Mouse (Mus musculus): ENCODE data around the gene Treml1. TPM values are rescaled to one million over a fixed set of nuclear protein-coding genes. Genes with fewer than 3 reads are reported as not detected.

Treml1 gene
- polyA plus RNA-seq, 1 experiment from 2014 or later: 0.21 TPM

DNA sequence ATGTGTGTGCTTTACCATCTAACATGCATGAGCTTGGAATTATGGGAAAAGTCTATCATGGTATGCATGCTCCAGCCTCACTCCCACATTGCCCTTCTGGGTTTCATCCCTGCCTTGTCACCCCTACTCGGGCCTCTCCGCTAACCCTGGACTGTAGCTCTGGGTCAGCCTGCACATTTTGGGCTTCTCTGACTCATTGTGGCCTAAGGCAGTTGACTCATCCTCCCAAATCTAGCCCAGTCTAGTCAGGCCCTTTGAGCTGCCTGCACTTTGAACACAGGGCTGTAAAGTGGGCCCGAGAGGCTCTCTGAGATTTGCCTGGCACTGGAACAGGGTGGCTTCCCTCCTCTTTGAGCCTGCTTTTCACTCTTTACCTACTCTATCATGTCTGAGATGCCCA, 3.9 kb upstream of the Treml1 start:
- Histone ChIP-seq H3K4me3 (replicated peaks; ENCODE audit: low read depth, low read length) (no peak overlapping the region), H3K36me3 (ENCODE audit: insufficient read depth, low read length) (no peaks in the 10 kb centered on the region), H3K4me1 (replicated peaks; ENCODE audit: insufficient read depth, low read length) (no peaks in the 10 kb centered on the region), H3K4me2 (ENCODE audit: low read length) (no peak overlapping the region), H3K9ac (ENCODE audit: low read depth, low read length) (no peak overlapping the region), H3K27ac (no peak overlapping the region), H3K27me3 (ENCODE audit: insufficient read depth, low read length) (no peaks in the 10 kb centered on the region), H3K9me3 (replicated peaks; ENCODE audit: low read length) (no peaks in the 10 kb centered on the region)
- ATAC-seq (replicated peaks; ENCODE audit: low FRiP score, low read depth) (no peak), DNase-seq (ENCODE audit: low spot score) (no peak)
- TF ChIP-seq CTCF (IDR thresholded peaks at IDR 0.05; ENCODE audit: low read depth): no peak
- WGBS: 89% methylated on average over 3 of the region's 3 CpGs

DNA sequence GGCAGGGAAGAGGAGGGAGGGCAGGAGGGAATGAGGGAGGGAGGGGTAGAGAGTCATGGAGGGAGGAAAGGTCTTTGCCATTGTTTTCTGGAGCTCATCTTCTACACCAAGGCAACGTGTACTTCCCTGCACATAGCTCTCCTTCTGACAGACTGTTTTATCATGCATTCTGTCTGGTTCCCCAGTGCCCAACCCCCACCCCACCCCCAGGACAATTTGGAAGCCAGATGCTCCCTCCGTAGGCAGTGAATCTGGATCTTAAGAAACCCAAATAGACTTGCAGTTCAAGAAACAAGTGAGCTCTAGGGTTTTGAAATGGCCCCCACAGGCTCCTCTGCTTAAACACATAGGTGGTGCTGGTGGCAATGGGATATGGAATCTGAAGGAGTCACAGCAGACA, 1.8 kb upstream of the Treml1 start:
- Histone ChIP-seq H3K4me2 (ENCODE audit: low read length) (no peak overlapping the region), H3K4me1 (replicated peaks; ENCODE audit: insufficient read depth, low read length) (no peaks in the 10 kb centered on the region), H3K36me3 (ENCODE audit: insufficient read depth, low read length) (no peaks in the 10 kb centered on the region), H3K27ac (no peak overlapping the region), H3K9me3 (replicated peaks; ENCODE audit: low read length) (no peaks in the 10 kb centered on the region), H3K4me3 (replicated peaks; ENCODE audit: low read depth, low read length) (no peak overlapping the region), H3K9ac (ENCODE audit: low read depth, low read length) (no peak overlapping the region), H3K27me3 (ENCODE audit: insufficient read depth, low read length) (no peaks in the 10 kb centered on the region)
- ATAC-seq (replicated peaks; ENCODE audit: low FRiP score, low read depth) (no peak), DNase-seq (ENCODE audit: low spot score) (no peak)
- TF ChIP-seq CTCF (IDR thresholded peaks at IDR 0.05; ENCODE audit: low read depth): no peak
- WGBS: 57% methylated on average over 2 of the region's 2 CpGs

DNA sequence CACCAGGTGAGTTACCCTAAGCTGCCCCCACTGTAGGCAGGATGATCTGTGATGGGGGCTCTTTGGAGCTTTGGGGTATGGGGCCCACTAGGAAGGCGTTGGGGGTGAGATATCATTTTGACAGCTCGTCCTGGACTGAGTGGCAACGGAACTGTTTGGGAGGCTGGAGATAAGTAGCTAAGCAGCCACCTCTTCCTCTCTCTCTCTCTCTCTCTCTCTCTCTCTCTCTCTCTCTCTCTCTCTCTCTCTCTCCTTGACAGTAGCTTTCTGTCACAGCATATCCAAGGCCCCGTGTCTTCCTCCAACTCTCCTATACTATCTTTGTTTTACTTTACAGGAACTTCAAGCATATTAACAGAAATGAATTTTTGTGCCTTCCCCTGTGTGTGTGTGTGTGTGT, 746 bp downstream of the Treml1 start:
- Histone ChIP-seq H3K4me1 (replicated peaks; ENCODE audit: insufficient read depth, low read length) (no peaks in the 10 kb centered on the region), H3K27me3 (ENCODE audit: insufficient read depth, low read length) (no peaks in the 10 kb centered on the region), H3K27ac (no peak overlapping the region), H3K9ac (ENCODE audit: low read depth, low read length) (no peak overlapping the region), H3K9me3 (replicated peaks; ENCODE audit: low read length) (no peaks in the 10 kb centered on the region), H3K4me2 (ENCODE audit: low read length) (no peak overlapping the region), H3K36me3 (ENCODE audit: insufficient read depth, low read length) (no peaks in the 10 kb centered on the region), H3K4me3 (replicated peaks; ENCODE audit: low read depth, low read length) (no peak overlapping the region)
- DNase-seq (ENCODE audit: low spot score) (no peak), ATAC-seq (replicated peaks; ENCODE audit: low FRiP score, low read depth) (no peak)
- TF ChIP-seq CTCF (IDR thresholded peaks at IDR 0.05; ENCODE audit: low read depth): no peak
- WGBS: 70% methylated on average over 4 of the region's 4 CpGs

DNA sequence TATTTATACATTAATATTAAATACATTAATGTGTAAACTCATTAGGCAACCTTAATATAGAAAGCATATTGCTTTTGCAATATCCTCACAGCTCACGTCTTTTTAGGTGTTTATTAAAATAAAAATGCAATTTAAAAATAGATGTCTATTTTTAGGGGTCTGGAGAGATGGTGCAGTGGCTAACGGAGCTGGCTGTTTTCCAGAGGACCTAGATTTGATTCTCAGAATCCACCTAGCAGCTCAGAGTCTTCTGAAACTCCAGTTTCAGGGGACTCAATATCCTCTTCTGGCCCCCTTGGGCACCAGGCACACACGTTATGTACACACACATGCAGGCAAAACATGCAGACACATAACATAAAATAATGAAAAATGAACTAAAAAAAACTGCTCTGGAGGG, 2.6 kb downstream of the Treml1 start:
- no peak overlapping the region for H3K4me3 ChIP-seq (replicated peaks; ENCODE audit: low read depth, low read length)

DNA sequence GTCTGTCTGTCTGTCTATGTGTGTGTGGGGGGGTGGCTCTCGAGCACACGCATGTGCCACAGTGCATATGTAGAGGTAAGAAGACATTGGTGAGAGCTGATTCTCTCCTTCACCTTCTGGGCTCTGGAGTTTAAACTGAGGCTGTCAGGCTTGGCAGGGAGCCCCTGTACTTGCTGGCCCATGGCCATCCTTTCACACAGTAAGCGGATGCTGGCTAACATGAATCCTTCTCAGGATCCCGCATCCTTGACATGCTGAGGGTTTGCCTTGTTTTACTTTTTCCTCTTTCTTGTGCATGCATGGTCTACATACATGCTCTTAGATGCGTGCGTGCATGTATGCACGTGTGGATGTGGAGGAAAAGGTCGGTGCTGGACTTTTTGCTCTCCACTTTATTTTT, 3.2 kb downstream of the Treml1 start:
- H3K9me3 ChIP-seq (replicated peaks; ENCODE audit: low read length): no peaks in the 10 kb centered on the region
- no peak for DNase-seq (ENCODE audit: low spot score)
- no peak overlapping the region for H3K4me3 ChIP-seq (replicated peaks; ENCODE audit: low read depth, low read length)
- no peak for TF ChIP-seq CTCF (IDR thresholded peaks at IDR 0.05; ENCODE audit: low read depth)
- H3K27ac ChIP-seq: no peak overlapping the region
- WGBS: 76% methylated on average over 8 of the region's 8 CpGs
- no peaks in the 10 kb centered on the region for H3K36me3 ChIP-seq (ENCODE audit: insufficient read depth, low read length)
- no peak overlapping the region for H3K4me2 ChIP-seq (ENCODE audit: low read length)
- ATAC-seq (replicated peaks; ENCODE audit: low FRiP score, low read depth): no peak
- H3K4me1 ChIP-seq (replicated peaks; ENCODE audit: insufficient read depth, low read length): no peaks in the 10 kb centered on the region
- no peaks in the 10 kb centered on the region for H3K27me3 ChIP-seq (ENCODE audit: insufficient read depth, low read length)
- H3K9ac ChIP-seq (ENCODE audit: low read depth, low read length): no peak overlapping the region

More for the DNA sequence above, 2.6 kb downstream of the Treml1 start:
- H3K4me2 ChIP-seq (ENCODE audit: low read length): no peak overlapping the region
- DNase-seq (ENCODE audit: low spot score): no peak
- 64% methylated on average over 3 of the region's 3 CpGs for WGBS
- no peaks in the 10 kb centered on the region for H3K27me3 ChIP-seq (ENCODE audit: insufficient read depth, low read length)
- TF ChIP-seq CTCF (IDR thresholded peaks at IDR 0.05; ENCODE audit: low read depth): no peak
- ATAC-seq (replicated peaks; ENCODE audit: low FRiP score, low read depth): no peak
- H3K9me3 ChIP-seq (replicated peaks; ENCODE audit: low read length): no peaks in the 10 kb centered on the region
- H3K9ac ChIP-seq (ENCODE audit: low read depth, low read length): no peak overlapping the region
- no peaks in the 10 kb centered on the region for H3K36me3 ChIP-seq (ENCODE audit: insufficient read depth, low read length)
- no peak overlapping the region for H3K27ac ChIP-seq
- no peaks in the 10 kb centered on the region for H3K4me1 ChIP-seq (replicated peaks; ENCODE audit: insufficient read depth, low read length)

DNA sequence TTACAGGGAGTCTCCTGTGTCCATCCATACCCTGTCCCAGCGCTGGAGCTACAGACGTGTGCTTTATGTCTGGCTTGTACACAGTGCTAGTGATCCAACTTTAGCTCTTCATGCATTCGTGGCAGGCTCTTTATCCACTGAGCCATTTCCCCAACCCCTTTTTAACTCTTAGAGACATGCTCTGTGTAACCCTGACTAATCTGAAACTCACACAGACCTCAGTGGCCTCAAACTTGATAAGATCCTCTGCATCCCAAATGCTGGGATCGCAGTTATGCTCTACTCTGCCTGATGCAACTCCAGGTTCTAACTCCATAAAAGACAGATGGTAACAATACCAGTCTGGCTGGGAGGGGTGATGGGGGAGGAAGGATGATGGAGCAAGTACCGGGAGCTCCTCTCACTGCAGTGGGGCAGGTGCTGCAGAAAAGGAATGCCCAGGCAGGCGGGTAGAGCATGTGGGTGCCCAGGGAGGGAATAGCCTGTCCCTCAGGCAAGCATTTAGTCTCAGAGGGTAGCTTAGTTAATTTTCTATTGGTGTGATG, 3.8 kb downstream of the Treml1 start:
- H3K27ac ChIP-seq: no peak overlapping the region
- TF ChIP-seq CTCF (IDR thresholded peaks at IDR 0.05; ENCODE audit: low read depth): no peak
- WGBS: 68% methylated on average over 6 of the region's 6 CpGs
- no peaks in the 10 kb centered on the region for H3K9me3 ChIP-seq (replicated peaks; ENCODE audit: low read length)
- no peaks in the 10 kb centered on the region for H3K36me3 ChIP-seq (ENCODE audit: insufficient read depth, low read length)
- no peak overlapping the region for H3K9ac ChIP-seq (ENCODE audit: low read depth, low read length)
- DNase-seq (ENCODE audit: low spot score): no peak
- H3K4me3 ChIP-seq (replicated peaks; ENCODE audit: low read depth, low read length): no peak overlapping the region
- H3K4me2 ChIP-seq (ENCODE audit: low read length): no peak overlapping the region
- ATAC-seq (replicated peaks; ENCODE audit: low FRiP score, low read depth): no peak
- H3K27me3 ChIP-seq (ENCODE audit: insufficient read depth, low read length): no peaks in the 10 kb centered on the region
- H3K4me1 ChIP-seq (replicated peaks; ENCODE audit: insufficient read depth, low read length): no peaks in the 10 kb centered on the region

DNA sequence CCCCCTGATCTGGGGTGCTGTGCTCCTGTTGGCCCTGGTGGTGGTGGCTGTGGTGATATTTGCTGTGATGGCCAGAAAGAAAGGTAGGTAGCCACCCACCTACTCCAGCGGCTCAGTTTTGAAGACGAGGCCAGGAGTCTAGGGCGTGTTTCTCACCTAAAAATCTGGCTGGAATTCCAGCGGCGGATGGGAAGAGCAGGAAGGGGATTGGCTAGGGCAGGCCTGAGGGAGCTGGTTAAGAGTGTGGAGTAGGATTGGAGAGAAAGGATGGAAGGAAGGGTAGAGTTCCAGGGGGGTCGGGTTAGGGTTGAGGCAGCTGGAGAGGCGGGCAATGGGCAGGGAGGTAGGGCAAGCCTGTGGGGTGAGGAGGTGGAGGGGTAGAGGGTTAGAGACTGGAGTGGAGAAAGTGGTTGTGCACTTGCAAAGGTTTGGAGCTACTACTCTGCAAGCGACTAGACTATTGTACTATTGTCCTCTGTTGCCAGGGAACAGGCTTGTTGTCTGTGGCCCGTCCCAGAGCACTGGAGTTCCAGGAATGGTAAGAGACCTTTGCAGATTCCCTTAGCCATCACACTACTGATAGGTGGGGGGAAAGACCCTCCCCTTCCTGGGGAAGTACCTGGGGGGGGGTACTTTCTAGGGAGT, 5.9 kb downstream of the Treml1 start:
- WGBS: 88% methylated on average over 9 of the region's 9 CpGs

More for the DNA sequence above, 5.9 kb downstream of the Treml1 start:
- DNase-seq (ENCODE audit: low spot score): no peak
- no peak overlapping the region for H3K4me3 ChIP-seq (replicated peaks; ENCODE audit: low read depth, low read length)
- H3K9ac ChIP-seq (ENCODE audit: low read depth, low read length): no peak overlapping the region
- H3K4me1 ChIP-seq (replicated peaks; ENCODE audit: insufficient read depth, low read length): no peaks in the 10 kb centered on the region
- TF ChIP-seq CTCF (IDR thresholded peaks at IDR 0.05; ENCODE audit: low read depth): no peak
- no peak overlapping the region for H3K4me2 ChIP-seq (ENCODE audit: low read length)
- H3K9me3 ChIP-seq (replicated peaks; ENCODE audit: low read length): no peaks in the 10 kb centered on the region
- H3K27ac ChIP-seq: no peak overlapping the region
- ATAC-seq (replicated peaks; ENCODE audit: low FRiP score, low read depth): no peak
- no peaks in the 10 kb centered on the region for H3K27me3 ChIP-seq (ENCODE audit: insufficient read depth, low read length)
- no peaks in the 10 kb centered on the region for H3K36me3 ChIP-seq (ENCODE audit: insufficient read depth, low read length)
